Mouse (Mus musculus) cerebellum, postnatal 4 days (tissue): ENCODE data around the gene Slc17a4.

Source experiments
- DNase-seq, 2 experiments: peaks; one replicate each; pipeline ENCODE4 v3.0.0; 2022; ENCODE audit warnings: low spot score in 2 of 2, mixed read lengths in 1 of 2

Slc17a4 gene

GRCm38 (mm10) chr13:23914376-23915167 is at the start of gene Slc17a4:
Gene Slc17a4, minus strand, starts transcription at chr13:23915009.
- no peak for DNase-seq

DNA sequence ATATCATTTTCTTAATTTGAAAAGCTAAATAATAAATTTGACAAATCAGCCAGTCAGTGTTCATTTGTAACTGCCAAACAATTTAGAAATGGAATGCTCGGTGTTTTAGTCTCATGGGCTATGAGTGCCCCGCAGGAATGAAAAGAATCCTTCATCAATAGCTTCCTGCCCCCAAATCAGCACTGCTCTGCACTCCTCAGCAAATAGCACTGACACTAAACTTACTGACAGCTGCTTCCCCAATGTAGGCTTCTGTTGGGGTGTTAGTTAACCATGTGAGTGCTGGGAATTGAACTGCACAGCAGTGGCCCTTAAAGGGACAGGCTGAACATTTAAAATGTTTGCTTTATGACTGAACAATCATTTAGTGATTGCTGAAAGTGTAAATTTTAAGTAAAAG is 45.0 kb upstream of the Slc17a4 start:
- DNase-seq, result no peak

- DNase-seq, result no peak
Observed at GRCm38 (mm10) chr13:23950928-23951327, 36.1 kb upstream of the Slc17a4 start.

DNA sequence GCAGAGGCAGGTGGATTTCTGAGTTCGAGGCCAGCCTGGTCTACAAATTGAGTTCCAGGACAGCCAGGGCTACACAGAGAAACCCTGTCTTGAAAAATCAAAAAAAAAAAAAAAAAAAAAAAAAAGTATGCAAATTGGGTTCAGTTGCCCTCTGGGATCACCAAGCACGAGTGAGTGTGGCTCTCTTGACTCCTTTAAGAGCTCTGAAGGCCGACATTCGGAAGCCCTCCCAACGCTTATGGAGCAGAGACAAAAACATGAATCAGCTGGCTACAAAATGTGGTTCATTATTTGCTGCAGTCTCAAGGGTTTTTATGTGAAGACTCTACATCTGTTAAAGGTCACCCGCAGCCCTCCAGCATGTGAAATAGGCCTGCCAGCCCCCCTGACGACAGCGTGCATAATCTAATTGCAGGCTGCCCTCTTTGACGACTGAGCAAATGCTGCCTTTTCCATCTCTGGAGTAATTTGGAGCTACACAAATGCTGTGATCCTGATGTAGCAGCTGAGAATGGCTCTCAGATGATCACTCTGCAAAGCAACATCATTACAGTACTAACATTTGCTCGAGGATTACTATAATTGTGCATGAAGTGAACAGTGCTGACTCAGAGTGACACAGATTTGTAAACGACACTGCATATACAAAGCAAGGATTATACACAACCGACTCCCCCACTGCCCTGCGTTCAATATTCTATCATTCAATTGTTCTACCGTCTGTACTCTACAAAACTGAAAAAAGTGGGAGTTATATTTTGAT is 34.9 kb upstream of the Slc17a4 start:
- DNase-seq, result peak in 1 of 2 experiments; percentile 4

DNA sequence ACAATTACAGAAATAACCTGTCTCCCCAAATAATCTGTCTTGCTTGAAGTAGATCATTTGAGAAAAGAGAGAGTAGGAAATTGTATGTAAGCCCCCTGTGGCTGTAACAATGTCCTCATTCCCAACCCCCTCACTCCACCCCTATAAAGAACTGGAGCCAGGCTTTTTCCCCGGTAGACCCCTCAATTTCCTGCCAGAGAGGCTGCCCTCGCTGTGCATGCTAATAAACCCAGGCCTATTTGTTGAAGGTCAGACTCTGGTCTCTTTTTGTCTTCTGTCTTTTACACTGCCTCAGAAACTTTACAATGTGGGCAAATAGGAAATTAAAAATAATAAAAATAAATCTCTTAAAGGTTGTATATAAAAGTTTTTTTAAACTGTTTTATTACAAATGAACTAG is 31.4 kb upstream of the Slc17a4 start:
- no peak for DNase-seq

- DNase-seq, result no peak
Observed at GRCm38 (mm10) chr13:23942861-23943260, 28.1 kb upstream of the Slc17a4 start.

DNA sequence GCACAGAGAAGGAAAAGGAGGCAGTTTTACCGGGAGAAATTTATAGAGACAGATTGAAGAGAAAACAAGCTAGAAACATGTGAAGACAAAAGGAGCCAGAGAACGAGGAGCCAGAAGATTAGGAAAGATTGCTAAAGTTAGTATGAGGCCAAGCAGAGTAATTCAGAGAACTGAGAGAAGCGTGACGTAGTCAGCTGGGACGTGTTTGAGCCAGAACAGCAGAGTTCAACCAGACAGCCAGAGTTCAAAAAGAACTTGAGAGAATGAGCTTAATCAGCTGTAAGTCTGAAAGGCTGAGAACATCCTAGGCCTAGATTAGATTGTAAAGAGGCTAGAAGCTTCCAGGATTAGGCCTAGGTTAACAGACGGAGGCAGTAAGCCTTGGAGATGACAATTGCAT is 25.5 kb upstream of the Slc17a4 start:
- DNase-seq, result no peak

DNA sequence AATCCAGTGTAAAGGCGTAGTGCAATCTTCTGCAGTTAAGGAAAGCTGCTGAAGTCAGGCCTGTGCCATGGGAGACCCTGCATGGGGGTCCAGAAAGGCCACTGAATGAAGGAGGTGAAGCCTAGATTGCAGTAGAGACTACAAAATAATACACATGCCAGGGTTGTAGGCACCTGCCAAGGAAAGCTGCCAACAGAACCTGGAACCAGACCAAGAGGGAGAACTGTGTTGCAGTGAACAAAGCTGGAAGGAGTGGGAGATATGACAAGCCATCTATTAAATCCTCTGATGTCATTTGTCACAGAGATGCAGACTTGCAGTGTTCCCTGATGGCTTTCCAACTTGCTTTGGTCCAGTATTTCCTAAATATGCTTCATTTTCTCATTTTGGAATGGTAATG is 23.9 kb upstream of the Slc17a4 start:
- DNase-seq, result peak in 1 of 2 experiments; percentile 62

DNA sequence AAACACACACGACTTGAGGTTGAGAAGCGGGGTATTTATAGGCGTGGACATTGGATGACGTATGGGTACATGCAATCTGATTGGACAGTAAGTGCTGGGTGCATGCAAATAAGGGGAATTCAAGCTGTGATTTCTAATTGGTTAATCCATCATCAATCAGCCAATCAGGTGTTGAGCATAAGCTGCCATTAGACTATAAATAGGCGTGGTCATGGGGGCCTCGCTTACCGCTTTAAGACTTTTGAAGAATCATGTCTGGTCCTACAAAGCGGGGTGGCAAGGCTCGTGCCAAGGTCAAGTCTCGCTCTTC is 19.4 kb upstream of the Slc17a4 start, which contains the start of gene Hist1h2aa:
Gene Hist1h2aa, plus strand, starts transcription at position 252 of the 310 bp plus-strand sequence.
- no peak for DNase-seq

DNA sequence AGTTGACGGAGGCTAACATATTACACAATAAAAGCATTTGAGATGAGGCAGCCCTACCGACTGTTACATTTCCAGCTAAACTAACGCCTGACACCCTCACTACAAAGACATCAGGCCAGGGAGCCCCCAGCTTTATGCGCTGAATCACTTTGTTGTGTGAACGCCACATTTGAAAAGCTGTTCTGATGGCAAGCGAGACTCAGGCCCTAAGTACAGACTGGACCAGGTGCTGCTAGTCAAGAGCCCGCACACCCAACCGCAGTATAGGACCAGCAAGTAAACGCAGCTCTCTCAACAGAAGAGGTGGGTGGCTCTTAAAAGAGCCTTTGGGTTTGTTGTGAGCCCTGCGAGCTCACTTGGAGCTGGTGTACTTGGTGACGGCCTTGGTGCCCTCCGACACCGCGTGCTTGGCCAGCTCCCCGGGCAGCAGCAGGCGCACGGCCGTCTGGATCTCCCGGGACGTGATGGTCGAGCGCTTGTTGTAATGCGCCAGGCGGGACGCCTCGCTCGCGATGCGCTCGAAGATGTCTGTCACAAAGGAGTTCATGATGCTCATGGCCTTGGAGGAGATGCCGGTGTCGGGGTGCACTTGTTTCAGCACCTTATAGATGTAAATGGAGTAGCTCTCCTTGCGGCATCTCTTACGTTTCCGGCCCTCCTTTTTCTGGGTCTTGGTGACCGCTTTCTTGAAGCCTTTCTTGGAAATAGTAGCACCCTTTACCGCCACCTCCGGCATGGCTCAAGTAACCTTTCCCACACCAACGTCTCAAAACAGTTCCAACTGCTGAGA is 18.8 kb upstream of the Slc17a4 start, which contains the start of gene Hist1h2ba:
Gene Hist1h2ba, minus strand, starts transcription at position 736 of the 790 bp plus-strand sequence.
- no peak for DNase-seq

DNA sequence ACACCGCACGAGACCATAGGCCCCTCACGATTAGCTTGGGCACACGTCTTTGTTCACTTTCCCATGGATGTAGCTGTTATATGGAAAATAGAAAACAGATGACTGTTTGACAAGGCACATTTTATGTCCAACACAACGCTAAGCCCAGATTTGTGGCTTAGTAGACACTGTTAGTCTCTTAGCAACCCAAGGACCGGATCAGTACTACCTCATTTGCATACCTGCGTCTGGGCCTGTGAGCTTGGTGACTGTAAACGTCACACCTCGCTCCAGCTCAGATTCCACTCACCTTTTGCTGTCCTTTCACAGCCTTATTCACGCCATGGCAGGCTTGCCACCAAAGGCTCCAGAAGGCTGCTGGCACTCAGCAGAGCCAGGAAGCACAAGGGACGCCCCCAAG is 16.1 kb upstream of the Slc17a4 start:
- no peak for DNase-seq

GRCm38 (mm10) chr13:23930461-23930860 is 15.7 kb upstream of the Slc17a4 start:
- no peak for DNase-seq

DNA sequence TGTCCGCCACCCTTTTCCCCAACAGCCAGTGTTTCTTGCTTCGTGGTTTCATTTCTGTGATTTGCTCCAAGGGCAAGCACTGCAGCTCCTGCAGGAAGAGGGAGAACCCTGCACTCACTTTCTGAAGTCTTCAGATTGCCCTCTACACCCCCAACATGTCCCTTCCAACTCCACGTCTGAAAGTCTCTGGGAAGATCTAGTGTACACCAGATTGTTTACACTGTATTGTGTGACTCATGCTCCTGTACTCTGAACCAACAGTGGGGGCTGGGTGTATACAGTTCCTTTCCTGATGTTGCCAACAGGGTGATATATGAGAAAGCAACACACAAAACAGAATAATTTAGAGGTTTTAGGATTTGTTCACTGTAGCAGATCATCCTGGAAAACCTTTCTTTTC is 13.8 kb upstream of the Slc17a4 start:
- no peak for DNase-seq

DNA sequence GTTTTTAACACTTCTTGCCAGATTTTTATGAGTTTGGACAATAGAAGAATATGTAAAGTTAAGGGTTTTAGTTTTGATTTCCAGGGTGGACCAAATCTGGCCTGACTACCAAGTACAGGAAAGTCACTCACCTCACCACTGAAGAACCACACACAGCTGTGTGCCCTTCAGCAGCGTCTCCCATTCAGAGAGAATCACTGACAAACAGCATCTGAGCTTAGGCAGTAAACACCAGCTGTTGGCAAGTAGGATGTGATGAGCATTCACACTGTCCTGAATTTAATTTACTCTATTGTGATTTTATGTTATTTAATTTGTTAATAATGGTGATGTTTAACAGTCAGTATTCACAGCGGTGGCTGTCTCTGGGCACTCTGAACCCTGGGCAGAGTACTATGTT is 11.0 kb upstream of the Slc17a4 start:
- DNase-seq, result no peak

- DNase-seq, result no peak
Observed at GRCm38 (mm10) chr13:23917674-23918073, 2.9 kb upstream of the Slc17a4 start.

- no peak for DNase-seq
Observed at GRCm38 (mm10) chr13:23916132-23916531, 1.3 kb upstream of the Slc17a4 start.

DNA sequence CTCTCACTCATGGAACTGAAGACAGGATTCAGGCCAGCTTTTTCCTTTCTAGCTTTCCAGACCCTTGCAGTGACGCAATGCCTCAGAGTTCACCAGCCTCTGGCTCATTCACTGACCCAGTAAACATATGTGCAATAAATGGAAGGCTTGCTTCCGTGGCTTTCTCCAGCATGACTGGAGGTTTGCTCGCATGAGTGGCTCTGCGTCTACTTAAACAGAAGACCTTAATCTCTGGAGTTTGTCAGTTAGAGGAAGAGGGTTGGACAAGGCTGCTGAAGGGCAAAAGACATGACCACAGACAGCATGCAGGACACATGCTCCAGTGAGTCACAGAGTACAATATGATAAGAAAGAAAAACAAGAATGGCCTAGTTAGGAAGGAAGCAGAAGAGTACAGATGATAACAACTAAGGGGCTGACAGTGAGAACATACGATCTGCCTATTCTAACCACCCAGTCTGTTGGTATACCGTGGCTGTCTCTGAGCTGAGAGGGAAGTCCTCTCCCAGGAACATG is 960 bp downstream of the Slc17a4 start:
- no peak for DNase-seq

GRCm38 (mm10) chr13:23911335-23911734 is 3.5 kb downstream of the Slc17a4 start:
- no peak for DNase-seq

GRCm38 (mm10) chr13:23910121-23910520 is 4.7 kb downstream of the Slc17a4 start:
- no peak for DNase-seq

DNA sequence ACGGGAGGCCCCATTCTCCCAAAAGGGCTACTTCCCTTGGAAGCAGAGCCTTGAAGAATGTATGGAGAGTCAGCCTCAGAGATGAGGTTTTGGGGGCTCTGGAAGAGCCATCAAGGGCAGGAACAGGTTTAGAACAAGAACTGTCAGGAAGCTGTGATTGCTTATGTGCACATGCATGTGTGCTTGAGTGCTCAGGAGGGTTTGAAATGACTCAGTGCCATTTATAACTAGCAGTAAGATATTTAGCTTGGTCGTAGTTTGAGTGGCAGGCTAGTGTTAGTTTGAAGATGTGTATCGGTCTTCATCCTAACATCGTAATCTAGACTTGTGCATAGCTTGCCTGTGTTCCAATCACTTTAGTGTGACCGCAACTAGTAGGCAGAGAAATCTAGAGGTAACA is 7.9 kb downstream of the Slc17a4 start:
- no peak for DNase-seq

DNA sequence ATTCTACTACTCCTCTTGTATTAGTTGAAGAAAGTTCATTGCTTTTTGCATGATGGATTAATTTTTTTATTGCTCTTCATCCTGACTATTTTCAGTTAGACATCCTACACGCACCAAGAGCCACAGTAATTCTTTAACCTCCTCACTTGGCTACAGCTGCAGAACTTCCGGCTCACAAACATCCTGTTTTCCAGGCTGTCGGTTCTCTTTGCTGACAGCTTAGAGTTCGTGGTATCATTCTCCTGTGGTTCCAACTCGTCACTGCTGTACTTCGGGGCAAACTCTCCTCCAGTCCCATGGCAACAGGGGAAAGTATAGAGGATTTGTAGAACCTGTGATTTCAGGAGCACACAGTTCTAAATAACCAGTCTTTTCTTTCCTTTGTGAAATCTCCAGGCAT is 16.6 kb downstream of the Slc17a4 start:
- DNase-seq, result no peak

- DNase-seq, result no peak
Observed at GRCm38 (mm10) chr13:23893269-23893593, 21.6 kb downstream of the Slc17a4 start.
